Mouse (Mus musculus) forebrain, postnatal 0 days (tissue): ENCODE measurements at regions not wholly inside any gene's neighbourhood (a gene's known extent, or its start where the extent isn't known, plus 50 kb on each side); places are given as distances from the start of the nearest gene placed in this dataset.

Source experiments
- ATAC-seq: fragments of 200-750 bp; cut with Nextera tagmentation; 2 replicates; pipeline ENCODE4 v1.8.0; 2017; ENCODE audit warnings: mild to moderate bottlenecking, moderate library complexity
- DNase-seq: peaks from one replicate; pipeline ENCODE4 v3.0.0-alpha.2; 2015
- H3K27ac ChIP-seq: fragments of 300-500 bp; sonication (generic); 2 replicates; pipeline ENCODE4 v1.5.1; 2014; ENCODE audit warnings: low read depth, mild to moderate bottlenecking, antibody characterized with exemption, low read length, moderate library complexity, mixed read lengths
- H3K27me3 ChIP-seq: fragments of 300-500 bp; sonication (generic); 2 replicates; pipeline ENCODE4 v1.6.1; 2014; ENCODE audit warnings: mild to moderate bottlenecking, low read length, mixed read lengths; ENCODE audit not compliant: insufficient read depth
- H3K36me3 ChIP-seq: fragments of 300-500 bp; sonication (generic); 2 replicates; pipeline ENCODE4 v1.6.1; 2014; ENCODE audit warnings: mild to moderate bottlenecking, moderate library complexity; ENCODE audit not compliant: insufficient read depth
- H3K4me1 ChIP-seq: fragments of 300-500 bp; sonication (generic); 2 replicates; pipeline ENCODE4 v1.6.1; 2014; ENCODE audit warnings: antibody characterized with exemption; ENCODE audit not compliant: insufficient read depth
- H3K4me2 ChIP-seq: fragments of 300-500 bp; sonication (generic); 2 replicates; pipeline ENCODE4 v1.6.1; 2014; ENCODE audit warnings: low read depth, mild to moderate bottlenecking, moderate library complexity
- H3K4me3 ChIP-seq: fragments of 300-500 bp; sonication (generic); 2 replicates; pipeline ENCODE4 v1.5.1; 2014; ENCODE audit warnings: low read depth, low read length, mixed read lengths
- H3K9ac ChIP-seq: fragments of 300-500 bp; sonication (generic); 2 replicates; pipeline ENCODE4 v1.6.1; 2014; ENCODE audit warnings: mild to moderate bottlenecking
- H3K9me3 ChIP-seq: fragments of 300-500 bp; sonication (generic); 2 replicates; pipeline ENCODE4 v1.6.1; 2016; ENCODE audit warnings: low read length
- CTCF ChIP-seq: sonication (generic); IDR thresholded peaks from 2 replicates; pipeline ENCODE4 v1.5.1; 2016; ENCODE audit warnings: antibody characterized with exemption, control low read depth, low read depth
- WGBS: fragments of 180-500 bp; shearing (Covaris S2); extraction: QIAGEN DNeasy Blood & Tissue Kit; methylation state at CpG from one replicate; pipeline ENCODE4 v1.1.7; 2014; 5-methylcytosine and 5-hydroxymethylcytosine counted together

GRCm38 (mm10) chr15:36362911-36363565, 644.5 kb downstream of the Zfp706 start:
- Histone ChIP-seq H3K27ac (no peak overlapping the region), H3K9me3 (no peaks in the 10 kb centered on the region), H3K36me3 (no peaks in the 10 kb centered on the region), H3K4me3 (no peak overlapping the region), H3K27me3 (no peaks in the 10 kb centered on the region), H3K4me2 (no peak overlapping the region), H3K9ac (no peak overlapping the region), H3K4me1 (no peaks in the 10 kb centered on the region)
- ATAC-seq, result no peak
- no peak for TF ChIP-seq CTCF
- 61% methylated on average over 4 of the region's 4 CpGs for WGBS
- no peak for DNase-seq

- Histone ChIP-seq H3K27me3 (no peaks in the 10 kb centered on the region), H3K9me3 (no peaks in the 10 kb centered on the region), H3K4me2 (no peak overlapping the region), H3K27ac (no peak overlapping the region), H3K4me1 (no peaks in the 10 kb centered on the region), H3K4me3 (no peak overlapping the region), H3K9ac (no peak overlapping the region), H3K36me3 (no peaks in the 10 kb centered on the region)
- ATAC-seq, result 0 out of 2 replicates have a peak, but pooled peaks have one; percentile 16
- WGBS, result 51% methylated on average over 7 of the region's 7 CpGs
- DNase-seq, result no peak
- TF ChIP-seq CTCF, result no peak
Measured at GRCm38 (mm10) chr15:36361522-36362148, 645.9 kb downstream of the Zfp706 start.

GRCm38 (mm10) chr15:36360694-36361521, 646.7 kb downstream of the Zfp706 start:
- H3K9ac ChIP-seq, result no peak overlapping the region
- WGBS, result 67% methylated on average over 14 of the region's 14 CpGs
- no peaks in the 10 kb centered on the region for H3K4me1 ChIP-seq
- no peak overlapping the region for H3K4me3 ChIP-seq
- no peaks in the 10 kb centered on the region for H3K36me3 ChIP-seq
- ATAC-seq (no peak), DNase-seq (peak; percentile 18)
- no peaks in the 10 kb centered on the region for H3K9me3 ChIP-seq
- no peak for TF ChIP-seq CTCF
- H3K27me3 ChIP-seq, result no peaks in the 10 kb centered on the region
- H3K4me2 ChIP-seq, result no peak overlapping the region
- H3K27ac ChIP-seq, result no peak overlapping the region

- H3K9ac ChIP-seq, result no peak overlapping the region
- DNase-seq, result no peak
- H3K27ac ChIP-seq, result no peak overlapping the region
- H3K27me3 ChIP-seq, result no peaks in the 10 kb centered on the region
- WGBS, result 95% methylated on average over 9 of the region's 9 CpGs
- no peaks in the 10 kb centered on the region for H3K9me3 ChIP-seq
- no peak overlapping the region for H3K4me2 ChIP-seq
- H3K4me1 ChIP-seq, result no peaks in the 10 kb centered on the region
- no peaks in the 10 kb centered on the region for H3K36me3 ChIP-seq
- no peak overlapping the region for H3K4me3 ChIP-seq
- TF ChIP-seq CTCF, result no peak
- no peak for ATAC-seq
Measured at GRCm38 (mm10) chr15:36355851-36356250, 651.7 kb downstream of the Zfp706 start.

- no peaks in the 10 kb centered on the region for H3K36me3 ChIP-seq
- H3K27ac ChIP-seq, result no peak overlapping the region
- no peak overlapping the region for H3K4me2 ChIP-seq
- TF ChIP-seq CTCF, result no peak
- DNase-seq (no peak), ATAC-seq (no peak)
- H3K9ac ChIP-seq, result no peak overlapping the region
- H3K4me1 ChIP-seq, result no peaks in the 10 kb centered on the region
- 90% methylated on average over 6 of the region's 6 CpGs for WGBS
- no peaks in the 10 kb centered on the region for H3K9me3 ChIP-seq
- H3K4me3 ChIP-seq, result no peak overlapping the region
- no peaks in the 10 kb centered on the region for H3K27me3 ChIP-seq
Measured at GRCm38 (mm10) chr15:36354545-36354944, 653.0 kb downstream of the Zfp706 start.

GRCm38 (mm10) chr15:36353793-36354192, 653.8 kb downstream of the Zfp706 start:
- no peaks in the 10 kb centered on the region for H3K36me3 ChIP-seq
- H3K4me1 ChIP-seq, result no peaks in the 10 kb centered on the region
- no peak for DNase-seq
- ATAC-seq, result no peak
- H3K4me3 ChIP-seq, result no peak overlapping the region
- no peaks in the 10 kb centered on the region for H3K27me3 ChIP-seq
- WGBS, result 88% methylated on average over 3 of the region's 3 CpGs
- no peak for TF ChIP-seq CTCF
- no peaks in the 10 kb centered on the region for H3K9me3 ChIP-seq
- H3K27ac ChIP-seq, result no peak overlapping the region
- H3K4me2 ChIP-seq, result no peak overlapping the region
- no peak overlapping the region for H3K9ac ChIP-seq

- H3K27me3 ChIP-seq, result no peaks in the 10 kb centered on the region
- 76% methylated on average over 1 of the region's 1 CpGs for WGBS
- H3K9me3 ChIP-seq, result no peaks in the 10 kb centered on the region
- H3K36me3 ChIP-seq, result no peaks in the 10 kb centered on the region
- H3K9ac ChIP-seq, result no peak overlapping the region
- H3K4me2 ChIP-seq, result no peak overlapping the region
- H3K4me1 ChIP-seq, result no peaks in the 10 kb centered on the region
- H3K27ac ChIP-seq, result no peak overlapping the region
- no peak for ATAC-seq
- TF ChIP-seq CTCF, result no peak
- DNase-seq, result no peak
- no peak overlapping the region for H3K4me3 ChIP-seq
Measured at GRCm38 (mm10) chr15:36352929-36353328, 654.6 kb downstream of the Zfp706 start.
